In the genomic region with DNA sequence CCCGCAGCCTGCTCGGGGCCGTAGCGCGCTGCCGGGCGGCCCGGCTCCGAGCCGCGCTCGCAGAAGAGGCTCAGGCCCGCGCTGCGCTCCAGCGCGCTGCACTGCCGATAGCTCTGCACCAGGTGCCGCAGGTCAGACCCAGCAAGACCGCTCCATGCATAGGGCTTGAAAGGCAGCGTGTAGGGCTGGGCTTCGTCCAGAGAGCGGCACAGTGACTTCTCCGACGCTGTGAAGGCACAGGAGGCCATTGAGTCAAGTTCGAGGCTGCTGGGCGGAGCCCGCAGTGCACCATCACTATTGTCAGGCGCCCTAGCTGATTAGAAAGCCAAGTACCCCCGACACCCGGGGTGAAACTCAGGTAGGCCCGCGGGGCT, we compare ENCODE assay signal across 9 mouse cellular contexts. TPM values are rescaled to one million over a fixed set of nuclear protein-coding genes. Genes with fewer than 3 reads are reported as not detected.
DNase-seq lines count a peak whose midpoint lies in the region; ATAC-seq and TF ChIP-seq lines count a peak whose summit lies in the region.
"Had no signal": no experiment of that assay in that cellular context is flagged by ENCODE, and none has a peak within 500 bp of the region (broad histone marks: within the 10 kb centered on the region; RNA-seq: fewer than 3 reads in every experiment).

No protein-coding gene starts in this region.

- TF ChIP-seq EP300 in stomach, postnatal 0 days (optimal IDR thresholded peaks at IDR 0.05) = no peak

- H3K4me2 ChIP-seq in limb, embryonic 11.5 days (ENCODE audit: low read depth, severe bottlenecking) = peak overlapping the region; percentile 54
- H3K4me2 ChIP-seq in stomach, postnatal 0 days (replicated peaks; ENCODE audit: low read depth) = peak overlapping the region; percentile 52

- peak overlapping the region; percentile 24; the same call in 1 of the 2 replicates for H3K4me3 ChIP-seq in limb, embryonic 11.5 days (ENCODE audit: low read depth, low read length)
- peak overlapping the region; percentile 32 for H3K4me3 ChIP-seq in stomach, postnatal 0 days (ENCODE audit: low read depth, low read length)

- H3K9me3 ChIP-seq in limb, embryonic 11.5 days (ENCODE audit: control insufficient read depth, low read length) = no peaks in the 10 kb centered on the region
- no peaks in the 10 kb centered on the region for H3K9me3 ChIP-seq in stomach, postnatal 0 days (ENCODE audit: control insufficient read depth, low read length)

- peaks cover 92% of the 10 kb centered on the region for H3K27me3 ChIP-seq in limb, embryonic 11.5 days (ENCODE audit: control insufficient read depth, insufficient read depth, low read length)
- peaks cover 22% of the 10 kb centered on the region; the same call in 1 of the 2 replicates for H3K27me3 ChIP-seq in stomach, postnatal 0 days (ENCODE audit: control insufficient read depth, insufficient read depth, low read length)

- under 1% methylated on average over 33 of the region's 33 CpGs for WGBS in limb, embryonic 11.5 days
- WGBS in stomach, postnatal 0 days = 2% methylated on average over 33 of the region's 33 CpGs

- intact Hi-C loops in left cerebral cortex, postnatal 14 days (cut with DNase I) = loop anchor here (5.0 kb wide), 1 partner anchor 1264 kb away; a partner anchor contains a TSS

- H3K9ac ChIP-seq in limb, embryonic 11.5 days (ENCODE audit: low read length) = no peak overlapping the region
- H3K9ac ChIP-seq in stomach, postnatal 0 days (ENCODE audit: low read length) = no peak overlapping the region; the same call in 1 of the 2 replicates

- peak; percentile 40 for TF ChIP-seq CTCF in stomach, postnatal 0 days (IDR thresholded peaks at IDR 0.05; ENCODE audit: low read depth)

- H3K27ac ChIP-seq in limb, embryonic 11.5 days (replicated peaks; ENCODE audit: low read depth, low read length) = no peak overlapping the region
- H3K27ac ChIP-seq in stomach, postnatal 0 days (replicated peaks) = no peak overlapping the region
- H3K27ac ChIP-seq: macrophage had no signal

- peaks cover 30% of the 10 kb centered on the region for H3K4me1 ChIP-seq in limb, embryonic 11.5 days (ENCODE audit: control insufficient read depth, insufficient read depth, low read length)
- peaks cover 14% of the 10 kb centered on the region for H3K4me1 ChIP-seq in stomach, postnatal 0 days (replicated peaks; ENCODE audit: control insufficient read depth, insufficient read depth)

- ATAC-seq in limb, embryonic 11.5 days (ENCODE audit: insufficient number of reproducible peaks, low FRiP score, low TSS enrichment, low read depth) = 0 out of 2 replicates have a peak, but pooled peaks have one; percentile 44
- peak; percentile 49 for ATAC-seq in stomach, postnatal 0 days (ENCODE audit: low FRiP score, low TSS enrichment)
- no peak for ATAC-seq in erythroblast, adult 5-6 weeks (replicated peaks; ENCODE audit: low FRiP score, poor library complexity, severe bottlenecking)

- no peaks in the 10 kb centered on the region for H3K36me3 ChIP-seq in limb, embryonic 11.5 days (ENCODE audit: control insufficient read depth, insufficient read depth, low read length)
- H3K36me3 ChIP-seq in stomach, postnatal 0 days (ENCODE audit: control insufficient read depth, insufficient read depth, low read length) = no peaks in the 10 kb centered on the region

- DNase-seq in adrenal gland, adult 2 months = peak; percentile 13
- DNase-seq in adrenal gland, adult 8-10 months = no peak
- peak; percentile 33 for DNase-seq in thymus, postnatal 4 days
- no peak for DNase-seq in thymus, adult 18-20 months
- DNase-seq in limb, embryonic 11.5 days (ENCODE audit: low spot score) = peak; percentile 67
- peak; percentile 33 for DNase-seq in stomach, postnatal 0 days (ENCODE audit: low spot score)
- no peak for DNase-seq in left cerebral cortex, postnatal 14 days (ENCODE audit: low spot score in 2 of 2)

RNA-seq across cellular contexts. Expression of a gene that starts 4.2 kb away (rescaled TPM):
- under 1 TPM in 1 of 2 experiments, not detected in 1; 0.31 TPM for total RNA-seq in adrenal gland, adult 2 months (2021)
- polyA plus RNA-seq in adrenal gland, adult 2 months (2012; rRNA removed) = 0.09 and 0.66 TPM in 2 replicates
- under 1 TPM in 2 of 4 experiments, not detected in 2; 0.09 to 0.17 TPM for total RNA-seq in adrenal gland, adult 8-10 months (2022)
- 0.13 TPM in 1 of 2 replicates, not detected in the other for polyA plus RNA-seq in limb, embryonic 11.5 days (2014; fragmentation: Nextera tagmentation; extraction: Ambion mirVana)
- polyA plus RNA-seq in stomach, postnatal 0 days (2015; fragmentation: Nextera tagmentation; extraction: Ambion mirVana) = 0.10 TPM in 1 of 2 replicates, not detected in the other
- not detected for total RNA-seq in left cerebral cortex, postnatal 14 days (2021)
- 6.1 and 14.6 TPM in 2 replicates for total RNA-seq in erythroblast, adult 5-6 weeks (2015; ENCODE audit: low replicate concordance)
- 13.2 and 13.4 TPM in 2 replicates for total RNA-seq in erythroblast, adult 5-6 weeks (2017; ENCODE audit: low replicate concordance)

Comparison
In these comparisons a context has a peak if more than half of its experiments do, and no peak if none do; other contexts are left out.
1. DNase-seq: peak in adrenal gland, adult 2 months (single experiment), thymus, postnatal 4 days (single experiment), limb, embryonic 11.5 days (single experiment) and stomach, postnatal 0 days (single experiment); none in adrenal gland, adult 8-10 months (single experiment), thymus, adult 18-20 months (0 of 2) and left cerebral cortex, postnatal 14 days (0 of 2).
2. RNA of a gene that starts 4.2 kb away (total RNA-seq): 6.1 to 14.6 TPM in erythroblast, adult 5-6 weeks; 0.31 TPM in adrenal gland, adult 2 months, not detected in left cerebral cortex, postnatal 14 days and 0.09 to 0.17 TPM in adrenal gland, adult 8-10 months; every median in the first group is over 4 times any median in the second.